Mouse (Mus musculus) C2C12 (cell line): ENCODE data around the gene Wfdc3.

Source experiments
- CTCF ChIP-seq: IDR thresholded peaks from one replicate; pipeline ENCODE4 v1.5.1; 2011; ENCODE audit not compliant: control insufficient read depth, insufficient read depth, insufficient read length
- USF1 ChIP-seq: IDR thresholded peaks from one replicate; pipeline ENCODE4 v1.6.1; 2011; ENCODE audit warnings: low read depth, mild to moderate bottlenecking, control low read depth, moderate library complexity

GRCm38 (mm10) chr2:164762593-164762992, 16.9 kb upstream of the Wfdc3 start:
- no peak for TF ChIP-seq CTCF
- TF ChIP-seq USF1: no peak
